Mouse (Mus musculus): ENCODE measurements around the gene Zfp712. TPM values are rescaled to one million over a fixed set of nuclear protein-coding genes. Genes with fewer than 3 reads are reported as not detected.

The Zfp712 gene
- 1.2 TPM for polyA plus RNA-seq (2014; fragmentation: Illumina TruSeq; extraction: RNeasy Lipid Tissue Mini Kit (QIAGEN cat#74804); ENCODE audit: low read depth, low replicate concordance)

DNA sequence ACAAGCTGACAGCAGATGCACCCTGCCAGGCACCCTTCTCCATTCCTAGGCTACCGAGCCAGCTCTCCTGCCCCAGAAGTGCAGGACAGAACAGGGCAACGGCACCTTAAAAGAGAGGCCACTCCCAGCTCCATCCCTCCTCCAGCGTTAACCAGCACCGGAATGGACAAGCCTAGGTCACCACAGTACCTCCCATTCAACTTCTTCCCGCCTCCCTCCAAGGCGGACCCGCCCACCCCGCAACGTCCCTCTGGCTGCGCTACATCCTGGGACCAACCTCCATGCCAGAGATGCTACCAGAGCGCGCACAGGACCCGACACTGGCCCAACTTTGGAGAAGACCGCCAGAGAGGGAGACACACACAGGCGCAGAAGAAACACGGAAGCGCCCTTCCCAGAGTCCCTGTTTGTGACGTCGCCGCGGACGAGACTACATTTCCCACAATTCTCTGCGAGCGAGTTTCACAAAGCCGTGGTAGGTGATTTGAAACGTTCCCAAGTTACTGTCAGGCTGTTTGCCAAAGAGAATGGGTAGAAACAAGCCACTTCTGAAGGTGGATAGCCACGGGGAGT is at the start of gene Zfp712:
Zfp712 (minus strand) TSS at position 385 of the 573 bp plus-strand sequence.

GRCm38 (mm10) chr13:67108194-67108820 is 47.3 kb upstream of the Zfp712 start, which contains the start of gene Gm28557:
Gene Gm28557, minus strand, starts transcription at chr13:67108604.

GRCm38 (mm10) chr13:67097876-67098275 is 36.9 kb upstream of the Zfp712 start, which contains the start of gene Zfp708:
Gene Zfp708, minus strand, starts transcription at chr13:67097976.

Other genes starting within 250 kb of the Zfp712 start
- gene Gm10767, start 156.3 kb downstream of the Zfp712 start, polyA plus RNA-seq (2014; fragmentation: Illumina TruSeq; extraction: RNeasy Lipid Tissue Mini Kit (QIAGEN cat#74804); ENCODE audit: low read depth, low replicate concordance): 1.9 TPM
- gene Zfp708, start 36.8 kb upstream of the Zfp712 start, polyA plus RNA-seq (2014; fragmentation: Illumina TruSeq; extraction: RNeasy Lipid Tissue Mini Kit (QIAGEN cat#74804); ENCODE audit: low read depth, low replicate concordance): 2.5 TPM
- gene Gm28557, start 47.4 kb upstream of the Zfp712 start, polyA plus RNA-seq (2014; fragmentation: Illumina TruSeq; extraction: RNeasy Lipid Tissue Mini Kit (QIAGEN cat#74804); ENCODE audit: low read depth, low replicate concordance): 2.5 TPM
- gene Rslcan18, start 55.1 kb upstream of the Zfp712 start, polyA plus RNA-seq (2014; fragmentation: Illumina TruSeq; extraction: RNeasy Lipid Tissue Mini Kit (QIAGEN cat#74804); ENCODE audit: low read depth, low replicate concordance): 0.84 TPM
- gene Zfp759, start 60.5 kb upstream of the Zfp712 start, polyA plus RNA-seq (2014; fragmentation: Illumina TruSeq; extraction: RNeasy Lipid Tissue Mini Kit (QIAGEN cat#74804); ENCODE audit: low read depth, low replicate concordance): 3.8 TPM
- gene Rsl1, start 112.0 kb upstream of the Zfp712 start, polyA plus RNA-seq (2014; fragmentation: Illumina TruSeq; extraction: RNeasy Lipid Tissue Mini Kit (QIAGEN cat#74804); ENCODE audit: low read depth, low replicate concordance): 4.8 TPM
- 2.4 TPM for gene Zfp455, start 133.3 kb upstream of the Zfp712 start, polyA plus RNA-seq (2014; fragmentation: Illumina TruSeq; extraction: RNeasy Lipid Tissue Mini Kit (QIAGEN cat#74804); ENCODE audit: low read depth, low replicate concordance)
- 6.5 TPM for gene Zfp458, start 217.3 kb upstream of the Zfp712 start, polyA plus RNA-seq (2014; fragmentation: Illumina TruSeq; extraction: RNeasy Lipid Tissue Mini Kit (QIAGEN cat#74804); ENCODE audit: low read depth, low replicate concordance)
- 2.6 TPM for gene Zfp457, start 245.3 kb upstream of the Zfp712 start, polyA plus RNA-seq (2014; fragmentation: Illumina TruSeq; extraction: RNeasy Lipid Tissue Mini Kit (QIAGEN cat#74804); ENCODE audit: low read depth, low replicate concordance)

All from adipose tissue, adult 10 weeks (tissue).